Mouse (Mus musculus): Measurements from ENCODE around the gene Mpdz.

The Mpdz gene

DNA sequence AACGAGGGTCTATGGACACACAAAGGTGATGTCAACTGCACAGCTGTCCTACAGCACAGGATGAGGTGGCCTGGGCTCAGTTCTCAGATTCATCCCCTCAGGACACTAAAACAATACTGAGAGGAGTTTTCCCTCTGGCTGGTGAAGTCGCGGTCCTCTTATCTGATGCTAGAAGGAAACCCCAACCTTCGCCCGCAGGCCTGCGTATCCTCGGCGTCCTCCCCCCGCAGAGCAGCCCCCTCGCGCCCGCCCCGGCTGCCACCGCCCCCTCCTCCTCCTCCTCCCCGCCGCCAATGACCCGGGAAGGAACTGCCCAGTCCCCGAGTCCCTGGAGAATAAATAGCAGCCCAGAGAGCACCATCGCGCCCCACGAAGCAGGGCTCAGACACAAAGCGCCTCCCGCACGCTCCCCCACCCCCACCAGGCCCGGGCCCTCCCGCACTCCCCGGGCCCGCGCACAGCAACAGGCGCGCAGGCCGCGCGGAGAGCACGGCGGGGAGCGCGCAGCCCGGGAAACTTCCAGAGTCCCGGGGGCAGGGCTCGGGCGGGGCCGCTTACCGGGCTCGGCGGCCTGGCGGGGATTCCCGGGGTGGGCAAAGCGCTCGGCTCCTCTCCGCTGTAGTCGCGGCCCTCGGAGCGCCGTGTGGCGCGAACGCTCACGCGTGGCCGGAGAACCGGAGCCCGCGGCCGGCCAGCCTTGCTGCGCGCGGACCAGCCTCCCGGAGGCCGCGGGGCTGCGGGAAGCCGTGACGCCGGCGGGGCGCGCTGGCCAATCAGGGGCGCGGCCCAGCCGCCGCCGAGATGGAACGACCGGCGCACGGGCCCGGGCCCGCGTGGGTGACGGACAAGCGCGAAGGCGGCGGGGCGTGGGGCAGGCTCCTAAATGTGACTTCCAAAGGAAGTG, at the start of gene Mpdz:
Gene Mpdz (minus strand): TSS at position 738 of the 904 bp plus-strand sequence.
- DNase-seq (ENCODE audit: low spot score in 2 of 2), result peak; percentile 62 to 66

DNA sequence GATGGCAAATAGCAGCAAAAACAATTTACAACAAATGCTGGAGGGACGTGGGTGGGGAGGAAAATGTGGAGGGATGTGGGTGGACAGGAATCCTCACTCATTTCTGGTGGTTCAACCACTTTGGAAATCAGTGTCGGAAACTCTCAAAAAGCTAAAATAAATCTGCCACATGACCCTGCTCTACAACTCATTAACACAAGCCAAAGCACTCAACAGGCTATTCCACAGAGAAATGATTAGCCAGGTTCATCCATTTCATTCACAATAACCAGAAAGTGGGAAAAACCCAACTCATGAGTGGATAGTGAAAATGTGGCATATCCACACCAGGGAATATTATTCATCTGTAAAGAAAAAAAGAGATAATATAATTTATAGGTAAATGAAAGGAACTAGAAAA, 47.9 kb upstream of the Mpdz start:
- DNase-seq (ENCODE audit: low spot score in 2 of 2), result no peak

DNA sequence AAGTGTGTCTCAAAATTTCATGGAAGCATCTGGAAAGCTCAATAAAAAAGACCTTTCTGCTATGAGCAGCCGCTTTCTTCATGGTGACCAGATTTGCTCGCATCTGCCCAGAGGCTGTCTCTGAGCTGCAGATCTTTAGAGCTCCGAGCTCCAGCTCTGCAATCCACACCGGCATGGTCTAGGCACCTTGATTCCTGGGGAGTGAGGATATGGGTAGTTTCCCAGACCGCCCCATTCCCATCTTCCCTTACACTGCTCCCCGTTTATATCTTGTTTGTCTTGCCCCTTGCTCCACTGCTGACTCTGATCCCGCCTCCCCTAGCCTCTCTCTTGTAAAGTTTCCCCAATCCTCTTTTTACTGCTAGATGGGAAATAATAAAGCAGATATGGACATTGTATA, 42.0 kb upstream of the Mpdz start:
- DNase-seq (ENCODE audit: low spot score in 2 of 2), result no peak

DNA sequence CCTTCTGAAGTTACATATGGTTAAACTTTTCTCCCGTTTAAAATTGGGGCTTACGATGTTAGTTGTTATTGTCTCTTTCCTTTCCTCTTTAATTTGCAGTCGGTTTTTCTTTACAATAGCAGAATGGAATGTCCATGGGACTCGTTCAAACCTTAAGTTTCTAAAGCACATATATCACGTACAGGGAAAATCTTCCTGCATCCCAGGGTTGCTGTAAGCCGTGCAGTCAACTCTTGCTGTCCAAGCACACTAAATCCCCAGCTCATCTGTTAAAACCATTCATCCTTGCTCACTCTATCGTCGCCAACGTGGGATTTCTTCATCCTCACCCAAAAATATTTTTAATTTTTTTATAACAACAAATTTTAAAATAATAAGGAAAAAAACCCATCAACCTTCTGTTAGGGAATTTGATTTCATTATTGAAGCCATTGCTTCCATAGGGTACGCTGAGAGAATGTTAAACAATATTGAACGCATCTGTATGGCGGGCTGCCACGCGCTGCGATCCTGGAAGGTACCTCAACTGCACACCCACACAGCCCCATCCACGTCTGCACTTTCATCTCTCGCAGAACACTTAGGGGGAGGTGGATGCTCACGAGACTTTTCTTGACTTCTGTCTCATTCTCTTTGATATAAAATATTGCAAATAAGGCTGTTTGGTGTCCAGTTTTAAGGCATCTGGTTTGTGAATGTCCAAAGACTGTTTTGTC, 41.4 kb upstream of the Mpdz start:
- DNase-seq (ENCODE audit: low spot score in 2 of 2), result no peak

DNA sequence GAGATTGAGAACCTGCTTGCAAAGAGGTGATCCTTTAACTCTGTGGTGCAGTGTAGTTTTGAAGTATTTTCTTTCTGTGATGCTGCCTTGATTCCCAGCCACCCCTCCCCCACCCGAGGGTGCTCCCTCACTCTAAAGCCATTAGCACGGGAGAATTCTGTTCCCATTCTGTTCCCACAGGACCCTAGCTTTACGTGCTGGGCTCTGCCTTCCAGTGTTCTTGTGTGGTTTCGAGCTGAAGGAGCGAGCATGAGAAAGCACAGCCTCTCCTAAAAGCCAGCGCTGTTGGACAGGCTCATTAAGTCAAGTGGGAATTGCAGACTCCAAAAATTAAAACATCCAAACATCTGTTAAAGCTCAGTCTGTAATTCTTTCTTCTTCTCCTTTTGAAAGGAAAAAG, 40.5 kb upstream of the Mpdz start:
- DNase-seq (ENCODE audit: low spot score in 2 of 2), result peak in 1 of 2 experiments; percentile 4

DNA sequence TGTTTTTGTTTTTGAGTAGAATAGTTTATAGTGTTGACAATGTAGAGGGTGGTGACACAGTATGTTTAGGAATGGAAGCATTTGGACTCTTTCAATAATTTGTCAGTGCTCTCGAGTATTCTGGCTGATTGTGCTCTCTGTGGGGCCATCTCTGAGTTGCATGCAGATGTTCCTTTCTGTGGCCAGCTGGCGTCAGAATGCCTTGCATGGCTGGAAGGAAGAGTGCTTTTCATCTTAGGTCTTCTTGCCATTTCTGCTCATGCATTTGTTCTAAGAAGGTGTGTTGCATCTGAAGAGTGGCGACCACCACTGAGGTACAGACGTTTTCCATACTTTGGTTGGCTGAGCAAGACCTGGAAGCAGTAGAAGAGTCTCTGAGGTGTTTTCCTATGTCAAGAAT, 24.2 kb upstream of the Mpdz start:
- DNase-seq (ENCODE audit: low spot score in 2 of 2), result no peak

DNA sequence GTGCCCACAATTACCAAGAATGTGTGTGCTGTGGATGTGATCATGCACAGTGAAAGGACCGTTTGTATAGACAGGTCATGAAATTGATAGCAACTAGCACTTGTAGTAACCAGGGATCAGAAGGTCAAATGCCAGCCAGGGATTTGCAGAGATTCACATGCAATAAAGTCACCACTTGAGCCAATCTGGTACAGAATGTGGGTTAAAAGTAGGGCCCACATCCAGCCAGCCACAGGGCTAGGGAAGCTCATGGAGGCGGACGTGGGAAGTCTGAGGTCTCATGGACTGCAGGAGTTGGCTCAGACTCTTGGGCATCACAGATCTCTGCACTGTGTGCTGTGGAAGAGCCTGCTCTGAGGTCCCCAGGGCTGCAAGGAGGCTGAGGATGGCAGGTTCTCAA, 22.6 kb upstream of the Mpdz start:
- DNase-seq (ENCODE audit: low spot score in 2 of 2), result peak in 1 of 2 experiments; percentile 14

DNA sequence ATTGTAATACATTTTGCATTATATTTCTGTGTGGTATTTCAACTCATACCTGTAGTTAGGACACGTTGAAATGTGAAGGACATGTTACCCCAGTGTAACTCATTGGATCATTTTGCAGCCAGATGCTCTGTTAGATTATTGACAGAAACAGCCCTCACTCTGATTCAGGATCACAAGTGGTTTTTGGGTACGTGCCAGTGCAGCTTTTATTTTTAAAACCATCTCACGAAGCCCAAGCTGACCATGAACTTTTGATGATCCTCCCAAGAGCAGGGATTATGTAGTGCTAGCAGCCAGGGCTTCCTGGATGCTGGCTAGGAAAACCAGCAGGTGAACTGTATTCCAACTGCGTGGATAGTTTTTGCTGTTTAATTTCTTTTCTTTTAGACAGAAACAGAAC, 19.6 kb upstream of the Mpdz start:
- no peak for DNase-seq (ENCODE audit: low spot score in 2 of 2)

DNA sequence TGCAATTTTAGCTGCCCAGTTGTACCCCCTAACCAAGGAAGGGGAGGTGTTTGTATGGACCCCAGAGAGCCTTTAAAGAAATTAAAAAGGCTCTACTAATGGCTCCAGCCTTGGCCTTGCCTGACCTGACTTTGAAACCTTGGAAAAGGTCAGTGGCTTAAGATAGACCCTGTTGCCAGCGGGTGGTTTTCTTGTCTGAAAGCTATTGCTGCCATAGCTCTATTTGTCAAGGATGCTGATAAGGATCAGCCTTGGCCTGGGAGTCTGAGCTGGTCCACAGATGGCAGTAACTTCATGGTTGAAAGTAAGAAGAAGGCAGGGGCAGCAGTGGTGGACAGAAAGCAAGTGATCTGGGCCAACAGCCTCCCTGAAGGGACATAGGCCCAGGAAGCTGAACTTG, 16.3 kb upstream of the Mpdz start:
- no peak for DNase-seq (ENCODE audit: low spot score in 2 of 2)

DNA sequence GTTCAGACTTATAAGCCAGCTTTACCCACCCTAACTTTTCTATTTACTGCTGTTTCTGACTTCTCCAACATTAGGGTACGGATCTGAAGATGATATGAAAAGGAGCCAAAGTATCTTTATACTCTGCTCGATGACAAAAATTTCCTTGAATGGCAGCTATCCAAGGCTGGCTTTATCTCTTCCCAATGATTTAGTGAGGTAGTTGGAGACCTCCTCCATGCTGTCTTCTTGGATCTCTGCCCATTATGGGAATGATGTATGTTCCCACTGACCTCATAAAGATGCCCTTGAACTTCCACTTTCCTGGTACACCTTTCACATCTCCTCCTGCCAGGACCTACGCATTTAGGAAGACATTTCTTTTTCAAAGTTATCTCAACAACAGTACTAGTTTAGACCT, 11.2 kb upstream of the Mpdz start:
- DNase-seq (ENCODE audit: low spot score in 2 of 2), result no peak

DNA sequence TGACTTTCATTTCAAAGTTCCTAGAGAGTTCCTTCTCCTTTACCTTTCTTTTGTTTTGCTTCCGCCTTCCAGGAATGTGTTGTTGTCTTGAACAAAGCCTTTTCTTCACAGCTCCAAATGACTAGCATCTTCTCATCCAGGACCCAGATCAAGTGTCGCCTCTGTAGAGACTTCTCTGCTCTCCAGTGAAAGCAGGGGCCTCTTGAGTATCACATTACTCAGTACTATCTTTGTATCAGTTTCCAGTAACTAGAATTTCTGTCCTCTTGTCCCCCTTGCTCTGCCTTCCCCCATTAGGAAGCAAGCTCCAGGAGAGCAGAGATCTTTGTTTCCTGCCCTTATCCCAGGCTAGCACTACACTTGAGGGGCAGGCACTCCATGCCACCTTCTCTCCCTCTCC, 9.6 kb upstream of the Mpdz start:
- DNase-seq (ENCODE audit: low spot score in 2 of 2), result no peak

DNA sequence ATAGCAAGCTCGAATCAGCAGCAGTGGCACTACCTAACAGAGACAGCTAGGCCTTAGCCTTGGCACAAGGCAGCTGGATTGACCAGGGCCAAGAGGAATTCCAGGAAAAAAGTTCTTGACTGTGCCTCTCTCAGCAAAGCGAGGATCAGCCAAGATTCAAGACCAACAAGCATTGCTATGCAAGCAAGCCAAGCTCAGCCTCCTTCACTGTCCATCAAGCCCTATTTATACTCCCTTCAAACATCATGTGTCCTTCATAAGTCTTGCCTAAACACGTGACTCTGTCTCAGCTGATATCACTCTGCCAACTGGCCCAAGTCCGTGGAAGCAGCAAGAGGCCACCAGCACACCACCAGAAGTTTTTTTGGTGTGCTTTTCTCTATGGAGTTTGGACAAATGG, 6.8 kb upstream of the Mpdz start:
- DNase-seq (ENCODE audit: low spot score in 2 of 2), result peak in 1 of 2 experiments; percentile 18

DNA sequence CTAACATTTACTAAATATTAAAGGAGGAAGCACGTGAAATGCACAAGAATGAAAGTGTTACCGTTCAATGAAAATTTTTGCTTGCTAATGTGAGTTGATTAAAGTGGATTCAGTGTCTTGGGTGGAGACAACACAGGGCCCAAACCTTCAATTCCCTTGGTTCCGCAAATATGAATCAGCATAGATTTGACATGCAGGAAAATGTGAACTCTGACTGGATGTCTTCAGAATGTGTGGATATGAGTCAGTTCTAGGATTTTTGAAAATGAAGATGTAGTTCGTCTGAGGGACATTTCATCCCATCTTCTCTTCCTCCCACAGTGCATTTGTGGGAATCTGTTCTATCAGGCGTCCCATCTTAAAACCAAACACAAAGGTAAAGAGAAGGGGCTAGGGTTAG, 951 bp upstream of the Mpdz start:
- DNase-seq (ENCODE audit: low spot score in 2 of 2), result no peak

DNA sequence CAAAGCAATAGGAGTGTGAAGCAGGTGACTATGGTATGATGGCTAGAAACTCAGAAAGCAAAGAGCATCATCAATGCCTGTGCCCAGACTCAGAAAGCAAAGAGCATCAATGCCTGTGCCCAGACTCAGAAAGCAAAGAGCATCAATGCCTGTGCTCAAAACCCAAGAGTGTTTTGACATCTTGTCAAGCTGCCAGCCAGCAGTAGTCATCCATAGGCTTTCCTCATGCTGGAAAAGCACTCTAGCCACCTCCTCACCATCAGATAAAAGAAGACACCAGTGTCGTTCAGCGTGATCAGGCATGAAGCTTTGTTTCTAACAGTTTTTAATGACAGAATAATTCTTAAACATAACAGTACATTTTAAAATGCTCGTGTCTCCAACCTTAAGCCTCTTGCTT, 8.7 kb downstream of the Mpdz start:
- DNase-seq (ENCODE audit: low spot score in 2 of 2), result no peak

DNA sequence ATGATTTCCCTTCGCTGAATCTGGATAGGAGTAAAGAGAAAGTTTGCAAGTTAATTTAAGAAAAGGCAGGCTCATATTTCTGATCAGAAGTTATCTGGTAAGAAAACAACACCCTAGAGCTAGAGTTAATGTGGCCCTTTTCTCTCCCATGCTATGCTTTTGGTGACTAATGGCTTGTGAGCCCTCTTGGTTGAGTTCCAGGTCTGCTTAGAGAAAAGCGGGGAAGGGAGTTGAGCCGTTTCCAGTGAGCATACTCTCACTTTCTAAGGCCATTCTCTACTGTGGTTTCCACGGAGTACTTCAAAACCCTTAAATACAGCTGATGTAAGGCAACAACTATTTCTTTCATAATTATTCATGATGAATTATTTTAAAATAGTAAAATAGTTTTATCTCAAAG, 11.8 kb downstream of the Mpdz start:
- DNase-seq (ENCODE audit: low spot score in 2 of 2), result no peak

DNA sequence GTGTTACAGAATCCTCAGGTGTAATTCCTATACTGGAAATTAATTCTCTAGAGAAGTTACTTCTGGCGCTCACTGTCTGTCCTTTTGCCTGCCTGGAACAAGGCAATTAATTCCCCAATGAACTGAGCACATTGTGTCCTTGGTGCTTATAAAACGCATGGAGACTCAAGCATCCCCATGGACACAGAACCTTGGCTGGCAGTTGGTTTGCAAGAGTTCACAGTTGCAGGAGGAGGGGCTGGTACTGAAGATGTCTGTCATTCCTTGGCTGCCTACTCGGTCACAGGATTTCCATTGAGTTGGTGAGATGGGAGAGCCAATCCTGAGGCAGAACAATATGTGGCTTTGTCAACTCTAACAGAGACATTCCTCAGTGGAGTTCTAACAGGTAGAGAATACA, 12.5 kb downstream of the Mpdz start:
- peak in 1 of 2 experiments; percentile 33 for DNase-seq (ENCODE audit: low spot score in 2 of 2)

DNA sequence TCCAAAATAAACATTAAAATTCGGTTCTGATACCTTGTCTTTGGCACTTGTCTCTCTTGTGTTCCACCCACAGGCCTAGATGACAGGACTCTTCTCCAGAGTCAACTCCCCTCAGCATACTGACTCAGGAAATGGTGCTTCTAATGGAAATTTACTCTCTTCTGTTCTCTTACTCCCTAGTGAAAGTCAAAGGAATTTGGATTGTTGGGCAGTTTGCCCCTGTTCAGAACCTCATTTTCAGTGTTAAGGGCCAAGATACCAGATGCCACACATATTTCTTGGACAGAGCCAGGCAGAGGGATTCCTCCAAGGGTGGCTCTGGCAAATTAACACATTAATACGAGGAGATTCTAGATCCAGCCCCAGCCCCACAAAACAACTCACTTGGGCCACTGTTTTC, 12.9 kb downstream of the Mpdz start:
- DNase-seq (ENCODE audit: low spot score in 2 of 2), result no peak

DNA sequence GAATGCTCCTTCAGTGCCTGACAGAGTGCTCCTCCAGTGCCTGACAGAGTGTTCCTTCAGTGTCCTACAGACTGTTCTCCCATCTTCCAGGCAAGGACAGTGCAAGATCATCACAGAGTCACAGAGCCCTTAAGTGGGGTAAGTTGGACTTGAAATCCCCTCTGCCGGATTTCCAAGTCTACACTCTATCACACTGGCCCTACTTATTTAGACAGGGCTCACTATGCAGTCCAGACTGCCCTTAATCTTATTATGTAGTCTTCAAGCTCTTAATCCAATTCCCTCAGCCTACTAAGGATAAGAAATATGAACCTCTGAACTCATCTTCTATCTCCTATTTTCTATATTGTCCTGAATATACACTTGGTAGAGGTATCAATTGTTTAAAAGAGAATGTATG, 19.1 kb downstream of the Mpdz start:
- DNase-seq (ENCODE audit: low spot score in 2 of 2), result no peak

DNA sequence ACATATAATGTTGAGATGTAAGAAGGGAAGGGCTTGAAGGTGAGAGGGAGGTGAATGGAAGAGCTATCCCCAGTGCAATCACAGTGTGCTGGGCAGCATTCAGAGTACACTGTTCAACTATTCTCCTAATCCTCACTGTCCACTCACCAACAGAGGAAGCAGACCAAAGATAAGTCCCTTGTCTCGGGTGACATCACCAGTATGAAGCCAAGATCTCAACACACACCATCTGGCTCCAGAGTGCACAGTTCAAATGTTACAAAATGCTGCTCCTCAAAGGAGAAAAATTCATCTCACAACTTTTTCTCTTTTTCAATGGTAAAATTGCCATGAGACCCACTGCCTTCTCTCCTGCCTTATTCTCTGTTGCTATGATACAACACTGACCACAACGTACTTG, 21.0 kb downstream of the Mpdz start:
- DNase-seq (ENCODE audit: low spot score in 2 of 2), result no peak

DNA sequence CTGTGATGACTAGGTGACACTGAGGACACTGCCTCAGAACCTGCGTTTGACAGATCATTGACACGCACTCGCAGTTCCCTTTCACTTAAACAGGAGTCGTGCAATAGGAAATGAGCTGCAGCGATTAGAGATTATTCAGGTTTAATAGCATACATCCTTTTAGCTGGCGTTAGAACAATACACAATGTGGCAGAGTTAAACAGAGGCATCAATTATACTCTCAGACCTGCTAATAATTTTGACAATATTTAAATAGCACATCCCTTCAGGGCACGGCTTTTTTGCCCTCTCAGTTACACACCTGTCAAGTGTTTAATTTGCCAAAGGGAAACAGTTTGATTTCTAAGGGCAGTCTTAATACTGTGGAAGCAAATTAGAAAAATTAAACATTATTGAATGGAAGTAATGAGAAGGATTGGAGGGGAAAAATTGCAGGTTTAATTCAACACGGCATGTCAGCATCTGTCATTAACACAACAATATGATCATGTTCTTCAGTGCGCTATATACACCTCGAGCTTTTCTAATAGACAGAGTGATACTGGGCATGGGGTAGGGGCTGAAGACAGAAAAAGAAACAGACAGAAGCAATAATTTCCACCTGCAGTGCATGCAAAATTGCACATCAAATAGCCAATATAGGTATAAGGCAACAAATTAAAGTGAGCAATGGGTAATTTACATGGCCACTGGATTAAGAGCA, 27.1 kb downstream of the Mpdz start:
- DNase-seq (ENCODE audit: low spot score in 2 of 2), result no peak

DNA sequence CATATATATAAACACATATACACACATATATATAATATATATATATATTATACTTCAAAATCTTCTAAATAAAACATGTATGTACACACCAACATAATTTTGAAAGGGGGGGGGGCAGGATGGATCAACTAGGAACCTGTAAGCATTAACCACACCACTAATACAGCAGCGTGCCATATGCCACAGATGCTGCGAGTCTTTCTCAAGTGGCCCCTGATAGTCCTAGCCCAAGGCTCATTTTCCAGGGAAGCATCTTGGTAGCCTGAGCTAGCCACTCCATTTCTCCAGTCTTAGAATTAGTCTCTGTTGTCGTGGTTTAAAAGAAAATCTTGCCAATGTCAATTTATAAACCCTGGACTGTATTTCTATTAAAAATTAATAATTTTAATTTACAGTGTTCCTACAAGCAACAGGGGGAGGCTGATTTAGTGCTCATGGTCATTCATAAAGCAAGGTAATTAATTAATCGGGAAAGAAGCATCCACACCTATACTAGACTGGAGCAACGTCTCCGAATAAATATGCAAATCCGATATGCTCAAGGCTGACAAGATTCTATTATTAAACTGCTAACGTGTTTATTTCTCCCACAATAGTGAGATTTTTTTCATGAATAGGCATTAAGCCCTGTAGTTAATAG, 27.8 kb downstream of the Mpdz start:
- DNase-seq (ENCODE audit: low spot score in 2 of 2), result no peak

DNA sequence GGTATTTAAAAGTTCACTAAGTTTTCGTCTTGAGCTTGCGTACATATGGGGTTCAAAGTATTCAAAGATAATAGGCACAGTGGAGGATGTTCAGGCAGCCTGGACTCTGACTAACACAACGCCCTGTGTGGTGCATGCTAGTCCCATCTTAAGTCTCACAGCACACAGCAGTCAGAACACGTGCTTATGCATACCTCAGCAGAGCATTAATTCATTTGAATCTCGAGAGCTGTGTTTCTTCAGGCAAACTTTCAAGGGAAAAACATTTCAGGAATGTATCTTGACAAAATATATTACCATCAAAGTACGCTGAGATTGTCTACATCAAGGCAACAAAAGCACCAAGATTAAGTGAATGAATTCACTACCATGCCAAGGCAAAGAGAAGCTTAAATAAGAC, 45.7 kb downstream of the Mpdz start:
- DNase-seq (ENCODE audit: low spot score in 2 of 2), result no peak
